Mouse (Mus musculus): ENCODE results near the gene Ndufs2. TPM values are rescaled to one million over a fixed set of nuclear protein-coding genes. Genes with fewer than 3 reads are reported as not detected.
A peak's percentile ranks its signal among the peaks of the same experiment; 100 is the strongest.

Gene Ndufs2
- polyA plus RNA-seq, 1 experiment from 2014 or later: 216 TPM

DNA sequence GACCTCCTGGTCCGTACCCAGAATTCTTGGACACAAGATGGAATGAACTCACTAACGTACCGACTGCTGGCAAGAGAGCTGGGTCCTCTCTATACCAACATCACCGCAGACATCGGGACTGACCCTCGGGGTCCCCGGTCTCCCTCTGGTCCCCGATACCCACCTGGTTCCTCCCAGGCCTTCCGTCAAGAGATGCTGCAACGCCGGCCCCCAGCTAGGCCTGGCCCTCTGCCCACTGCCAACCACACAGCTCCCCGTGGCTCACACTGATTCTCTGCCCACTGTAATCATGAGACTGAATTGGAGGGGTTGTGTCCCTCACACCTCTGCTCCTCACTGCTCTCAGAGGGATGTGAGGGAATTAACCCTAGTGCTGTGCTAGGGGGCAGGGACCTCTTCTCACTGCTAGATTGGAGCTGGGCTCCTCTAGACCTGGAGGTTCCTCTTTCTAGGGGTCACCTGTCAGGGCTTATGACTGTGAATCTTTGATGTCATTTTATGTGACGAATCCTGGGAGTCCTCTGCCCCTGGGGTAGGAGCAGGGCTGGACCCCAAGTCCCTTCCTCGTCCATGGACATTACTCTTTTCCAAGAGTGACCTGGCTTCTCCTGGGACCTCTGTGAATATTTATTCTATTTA, 25.0 kb upstream of the Ndufs2 start:
- Histone ChIP-seq H3K9me3 (replicated peaks) (no peaks in the 10 kb centered on the region), H3K36me3 (ENCODE audit: poor library complexity, severe bottlenecking) (peaks cover 69% of the 10 kb centered on the region), H3K4me1 (peaks cover 28% of the 10 kb centered on the region), H3K27me3 (no peaks in the 10 kb centered on the region), H3K4me2 (no peak overlapping the region), H3K4me3 (no peak overlapping the region), H3K9ac (no peak overlapping the region), H3K27ac (no peak overlapping the region)
- ATAC-seq: no peak
- WGBS: 92% methylated on average over 14 of the region's 14 CpGs

DNA sequence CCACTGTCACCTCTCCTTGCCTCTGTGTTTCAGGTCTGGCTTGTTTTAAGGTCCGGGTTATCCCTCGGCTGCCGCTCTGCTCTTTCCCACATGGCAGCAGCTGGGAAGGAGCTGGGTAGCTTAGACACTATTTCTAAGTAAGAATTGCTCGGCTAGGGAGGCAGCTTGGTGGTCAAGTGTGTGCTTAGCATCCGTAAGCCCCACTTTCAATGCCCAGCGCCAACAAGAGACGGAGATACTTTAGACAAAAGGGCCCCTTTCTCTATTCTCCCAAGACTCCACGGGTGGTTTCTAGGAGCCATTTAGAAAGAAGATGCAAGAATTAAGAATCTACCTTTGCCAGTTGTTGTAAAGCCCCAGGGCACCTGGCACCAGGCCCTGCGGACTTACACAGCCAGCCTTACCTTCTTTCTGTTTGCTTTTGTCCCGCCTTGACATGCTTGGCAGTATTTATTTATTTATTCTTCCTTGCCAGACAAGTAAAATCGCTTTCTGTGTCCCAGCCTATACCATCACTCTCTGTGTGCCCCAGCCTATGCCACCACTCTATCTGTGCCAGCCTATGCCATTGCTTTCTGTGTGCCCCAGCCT, 24.1 kb upstream of the Ndufs2 start:
- no peak for ATAC-seq
- no peak overlapping the region for H3K9ac ChIP-seq
- WGBS: 74% methylated on average over 11 of the region's 11 CpGs
- H3K27me3 ChIP-seq: no peaks in the 10 kb centered on the region
- H3K4me1 ChIP-seq: peaks cover 31% of the 10 kb centered on the region
- no peak overlapping the region for H3K4me3 ChIP-seq
- peaks cover 69% of the 10 kb centered on the region for H3K36me3 ChIP-seq (ENCODE audit: poor library complexity, severe bottlenecking)
- no peaks in the 10 kb centered on the region for H3K9me3 ChIP-seq (replicated peaks)
- H3K27ac ChIP-seq: no peak overlapping the region
- H3K4me2 ChIP-seq: no peak overlapping the region

DNA sequence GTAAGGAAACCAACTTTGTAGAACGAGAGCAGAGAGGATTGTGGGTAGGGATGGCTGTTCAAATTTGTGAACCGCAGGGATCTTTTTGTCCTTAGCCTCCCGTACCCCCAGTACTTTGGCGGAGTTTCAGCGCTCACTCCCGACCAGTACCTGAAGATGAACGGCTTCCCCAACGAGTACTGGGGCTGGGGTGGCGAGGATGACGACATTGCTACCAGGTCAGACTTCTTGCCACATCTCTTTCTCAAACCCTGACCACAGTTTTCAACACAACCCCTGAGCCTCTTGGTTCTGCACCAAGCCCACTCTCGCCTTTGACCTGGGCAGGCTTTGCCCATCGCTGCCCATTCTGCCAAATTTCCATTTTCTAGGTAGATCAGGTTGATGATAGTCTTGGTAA, 23.0 kb upstream of the Ndufs2 start:
- Histone ChIP-seq H3K4me2 (no peak overlapping the region), H3K4me3 (no peak overlapping the region), H3K9me3 (replicated peaks) (no peaks in the 10 kb centered on the region), H3K4me1 (peaks cover 27% of the 10 kb centered on the region), H3K9ac (no peak overlapping the region), H3K27me3 (no peaks in the 10 kb centered on the region), H3K36me3 (ENCODE audit: poor library complexity, severe bottlenecking) (peaks cover 69% of the 10 kb centered on the region), H3K27ac (no peak overlapping the region)
- WGBS: 93% methylated on average over 12 of the region's 12 CpGs
- no peak for ATAC-seq

DNA sequence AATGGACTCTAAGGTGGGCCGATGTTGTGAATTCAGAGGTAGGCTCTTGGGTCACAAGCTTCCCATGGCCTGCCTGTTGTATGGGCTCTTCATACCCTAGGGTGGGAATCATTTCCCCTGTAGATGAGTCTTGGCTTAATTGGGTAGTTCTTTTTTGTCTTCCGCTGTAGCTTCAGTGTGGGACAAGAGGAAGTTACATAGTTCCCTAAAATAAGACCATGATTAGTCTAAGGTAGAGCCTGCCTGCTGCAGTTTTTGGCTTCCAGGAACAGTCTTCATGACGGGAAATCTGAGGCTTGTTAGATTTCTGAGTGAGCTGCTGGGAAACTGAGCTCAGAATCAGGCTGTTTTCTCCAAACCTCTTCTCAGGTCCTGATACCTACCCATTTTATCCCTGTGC, 20.9 kb upstream of the Ndufs2 start:
- no peak overlapping the region for H3K27ac ChIP-seq
- H3K4me1 ChIP-seq: peaks cover 27% of the 10 kb centered on the region
- peak overlapping the region; percentile 98; the same call in 1 of the 2 replicates for H3K4me2 ChIP-seq
- no peaks in the 10 kb centered on the region for H3K9me3 ChIP-seq (replicated peaks)
- peaks cover 54% of the 10 kb centered on the region for H3K36me3 ChIP-seq (ENCODE audit: poor library complexity, severe bottlenecking)
- H3K4me3 ChIP-seq: peak overlapping the region; percentile 4; the same call in 1 of the 2 replicates
- 90% methylated on average over 3 of the region's 3 CpGs for WGBS
- no peak overlapping the region; the same call in 1 of the 2 replicates for H3K9ac ChIP-seq
- no peaks in the 10 kb centered on the region for H3K27me3 ChIP-seq
- no peak for ATAC-seq

DNA sequence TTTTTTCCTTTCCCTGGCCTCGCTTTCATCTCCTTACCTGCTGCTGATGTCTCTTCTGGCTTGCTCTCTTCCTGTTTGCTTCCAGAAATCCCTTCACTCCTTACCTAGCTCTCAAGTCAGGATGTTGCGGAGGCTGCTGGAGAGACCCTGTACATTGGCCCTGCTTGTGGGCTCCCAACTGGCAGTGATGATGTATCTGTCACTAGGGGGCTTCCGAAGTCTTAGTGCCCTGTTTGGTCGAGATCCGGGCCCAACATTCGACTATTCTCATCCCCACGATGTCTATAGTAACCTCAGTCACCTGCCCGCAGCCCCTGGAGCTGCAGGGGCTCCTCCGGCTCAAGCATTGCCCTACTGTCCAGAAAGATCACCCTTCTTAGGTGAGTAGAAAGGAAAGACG, 20.4 kb upstream of the Ndufs2 start:
- Histone ChIP-seq H3K9ac (no peak overlapping the region; the same call in 1 of the 2 replicates), H3K27me3 (no peaks in the 10 kb centered on the region), H3K9me3 (replicated peaks) (no peaks in the 10 kb centered on the region), H3K4me2 (peak overlapping the region; percentile 98), H3K27ac (no peak overlapping the region), H3K4me1 (peaks cover 27% of the 10 kb centered on the region), H3K36me3 (ENCODE audit: poor library complexity, severe bottlenecking) (peaks cover 50% of the 10 kb centered on the region), H3K4me3 (peak overlapping the region; percentile 4; the same call in 1 of the 2 replicates)
- no peak for ATAC-seq
- 73% methylated on average over 10 of the region's 10 CpGs for WGBS

DNA sequence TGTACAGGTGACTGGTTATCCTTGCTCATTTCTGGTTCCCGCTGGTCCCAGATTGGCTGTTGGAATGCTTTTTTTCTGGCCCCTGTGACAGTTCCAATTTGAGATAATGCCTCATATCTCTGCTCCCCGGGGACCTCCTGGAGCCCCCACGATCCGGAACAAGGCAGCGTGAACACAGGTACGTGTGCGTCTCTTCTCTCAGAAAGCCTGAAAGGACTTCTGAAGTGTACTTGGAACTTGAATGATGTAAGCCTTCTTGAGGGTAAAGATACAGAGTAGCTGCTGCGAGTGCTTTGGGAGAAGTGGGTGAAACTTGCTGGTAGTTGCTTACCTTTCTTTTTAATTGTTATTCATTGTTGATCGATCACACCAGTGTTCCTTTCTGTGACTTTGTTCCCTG, 20.0 kb upstream of the Ndufs2 start:
- ATAC-seq: no peak
- Histone ChIP-seq H3K9me3 (replicated peaks) (no peaks in the 10 kb centered on the region), H3K36me3 (ENCODE audit: poor library complexity, severe bottlenecking) (peaks cover 45% of the 10 kb centered on the region), H3K4me3 (peak overlapping the region; percentile 88), H3K4me2 (peak overlapping the region; percentile 98), H3K27ac (no peak overlapping the region), H3K4me1 (peaks cover 27% of the 10 kb centered on the region), H3K9ac (peak overlapping the region; percentile 90), H3K27me3 (no peaks in the 10 kb centered on the region)
- 58% methylated on average over 9 of the region's 9 CpGs for whole genome bisulfite sequencing

DNA sequence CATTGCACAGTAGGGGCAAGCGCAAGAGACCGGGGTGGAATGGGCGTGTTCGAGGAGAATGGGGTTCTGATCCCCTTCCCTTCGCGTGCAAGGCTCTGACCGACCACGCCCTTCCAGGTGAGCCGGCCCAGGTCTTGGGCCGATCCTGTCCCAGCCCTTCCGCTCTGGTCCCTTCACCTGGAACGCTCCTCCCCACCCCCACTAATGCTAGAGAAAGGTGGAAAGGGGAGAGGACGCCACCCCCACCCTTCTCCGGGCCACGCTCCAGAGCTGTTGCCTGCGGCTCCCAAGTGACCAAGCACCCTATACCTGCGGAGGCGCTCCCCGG, 19.3 kb upstream of the Ndufs2 start:
- Histone ChIP-seq H3K4me3 (peak overlapping the region; percentile 88), H3K4me2 (peak overlapping the region; percentile 98), H3K36me3 (ENCODE audit: poor library complexity, severe bottlenecking) (peaks cover 39% of the 10 kb centered on the region), H3K9ac (peak overlapping the region; percentile 90), H3K4me1 (peaks cover 27% of the 10 kb centered on the region), H3K27me3 (no peaks in the 10 kb centered on the region), H3K9me3 (replicated peaks) (no peaks in the 10 kb centered on the region), H3K27ac (no peak overlapping the region)
- ATAC-seq: peak; percentile 71
- under 1% methylated on average over 18 of the region's 19 CpGs for WGBS

DNA sequence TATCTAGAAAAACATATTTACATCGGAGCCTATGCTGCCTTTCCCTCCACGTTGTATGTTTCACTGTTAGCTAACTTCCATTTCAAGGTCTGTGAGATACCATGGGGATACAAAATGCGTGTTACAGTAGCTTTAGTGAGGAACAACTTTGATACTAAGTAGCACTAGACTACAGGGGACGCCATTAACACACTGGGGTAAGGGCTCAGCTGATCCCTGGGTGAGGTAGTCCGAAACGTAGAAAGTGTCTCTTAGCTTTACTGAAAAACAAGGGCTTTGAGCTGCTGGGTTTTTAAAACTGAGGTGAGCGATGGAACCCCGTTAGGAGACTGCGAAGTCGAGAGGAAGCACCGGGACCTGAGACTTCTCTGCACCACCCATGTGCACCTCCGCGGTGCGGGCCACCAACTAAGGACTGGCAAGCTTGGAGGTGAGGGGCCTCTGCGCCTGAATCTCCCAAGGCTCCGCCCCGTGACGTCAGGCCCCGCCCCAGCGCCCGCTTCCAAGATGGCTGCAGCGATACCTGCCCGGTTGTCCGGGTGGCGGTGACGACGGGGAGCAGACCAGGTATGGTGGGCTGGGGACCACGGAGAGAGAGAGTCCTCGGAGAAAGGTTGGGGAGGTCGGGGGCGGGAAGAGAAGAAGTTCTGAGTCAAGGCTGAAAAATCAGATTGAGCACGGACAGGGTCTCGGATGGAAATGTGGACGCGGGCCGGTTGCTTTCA, 18.8 kb upstream of the Ndufs2 start, which contains the start of gene B4galt3:
TSS of gene B4galt3 (plus strand) at position 481 of the 725 bp plus-strand sequence.
- H3K4me1 ChIP-seq: peaks cover 27% of the 10 kb centered on the region
- H3K36me3 ChIP-seq (ENCODE audit: poor library complexity, severe bottlenecking): peaks cover 33% of the 10 kb centered on the region
- H3K27me3 ChIP-seq: no peaks in the 10 kb centered on the region
- peak within 1 kb of the TSS; percentile 98 for H3K4me2 ChIP-seq
- WGBS: 3% methylated on average over 36 of the region's 36 CpGs
- ATAC-seq: peak; percentile 97
- peak within 1 kb of the TSS; percentile 88 for H3K4me3 ChIP-seq
- H3K27ac ChIP-seq: no peak within 1 kb of the TSS
- peak within 1 kb of the TSS; percentile 90 for H3K9ac ChIP-seq
- H3K9me3 ChIP-seq (replicated peaks): no peaks in the 10 kb centered on the region

DNA sequence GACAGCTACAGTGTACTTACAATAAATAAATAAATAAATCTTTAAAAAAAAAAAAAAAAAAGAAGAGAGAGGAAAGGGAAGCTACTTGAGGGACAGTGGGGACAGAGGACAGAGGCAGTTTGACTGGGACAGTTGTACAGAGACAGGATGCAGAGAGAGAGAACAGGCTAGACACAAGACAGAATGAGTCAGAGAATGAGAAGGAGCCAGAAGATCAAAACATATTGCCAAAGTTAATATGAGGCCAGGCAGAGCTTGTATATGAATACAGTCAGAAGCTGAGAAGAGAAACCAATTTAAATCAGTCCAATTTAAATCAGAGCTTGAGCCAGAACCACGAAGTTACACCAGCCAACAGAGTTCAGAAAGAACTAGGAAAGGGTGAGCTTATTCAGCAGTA, 17.2 kb upstream of the Ndufs2 start:
- no peaks in the 10 kb centered on the region for H3K9me3 ChIP-seq (replicated peaks)
- peaks cover 34% of the 10 kb centered on the region for H3K4me1 ChIP-seq
- no peak overlapping the region for H3K4me2 ChIP-seq
- H3K9ac ChIP-seq: no peak overlapping the region
- H3K4me3 ChIP-seq: no peak overlapping the region
- no peak overlapping the region for H3K27ac ChIP-seq
- H3K36me3 ChIP-seq (ENCODE audit: poor library complexity, severe bottlenecking): peaks cover 17% of the 10 kb centered on the region
- ATAC-seq: no peak
- 68% methylated on average over 1 of the region's 1 CpGs for WGBS
- no peaks in the 10 kb centered on the region for H3K27me3 ChIP-seq

DNA sequence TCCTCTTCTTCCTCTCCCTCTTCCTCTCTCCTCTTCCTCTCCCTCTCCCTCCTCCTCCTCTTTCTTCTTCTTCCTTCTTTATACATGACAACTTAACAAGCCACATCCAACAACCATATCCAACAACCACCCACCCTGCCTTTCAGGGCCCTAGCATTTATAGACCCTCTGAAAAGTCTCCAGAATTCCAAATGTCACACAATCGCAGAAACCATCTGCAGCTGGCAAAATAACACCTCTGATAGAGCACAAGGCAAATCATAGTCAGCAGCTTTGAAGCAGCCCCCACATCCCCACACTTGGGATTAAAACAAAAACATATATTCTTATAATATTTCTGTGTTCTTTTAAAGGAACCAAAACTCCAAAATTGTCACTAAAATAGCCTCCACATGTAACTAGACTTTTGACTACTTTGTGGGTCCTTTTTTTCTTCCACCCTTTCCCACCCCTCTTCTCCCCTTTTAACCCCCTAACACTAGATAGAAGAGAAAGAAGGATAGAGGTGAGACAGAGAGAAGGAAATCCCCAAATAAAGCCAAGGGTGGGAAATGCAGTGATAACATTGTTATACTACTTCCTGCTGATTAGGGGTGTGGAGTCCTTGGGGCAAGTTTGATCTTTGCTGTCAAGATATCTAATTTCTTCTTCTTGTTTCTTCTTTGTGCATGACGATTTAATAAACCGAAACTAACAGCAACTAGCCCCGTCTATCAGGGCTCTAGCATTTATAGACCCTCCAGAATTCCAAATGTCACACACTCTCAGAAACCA, 15.0 kb upstream of the Ndufs2 start:
- Histone ChIP-seq H3K27me3 (no peaks in the 10 kb centered on the region), H3K9me3 (replicated peaks) (no peaks in the 10 kb centered on the region), H3K27ac (no peak overlapping the region), H3K4me2 (no peak overlapping the region), H3K36me3 (ENCODE audit: poor library complexity, severe bottlenecking) (no peaks in the 10 kb centered on the region), H3K4me3 (no peak overlapping the region), H3K9ac (no peak overlapping the region), H3K4me1 (peaks cover 29% of the 10 kb centered on the region)
- WGBS: 82% methylated on average over 4 of the region's 4 CpGs
- ATAC-seq: no peak

DNA sequence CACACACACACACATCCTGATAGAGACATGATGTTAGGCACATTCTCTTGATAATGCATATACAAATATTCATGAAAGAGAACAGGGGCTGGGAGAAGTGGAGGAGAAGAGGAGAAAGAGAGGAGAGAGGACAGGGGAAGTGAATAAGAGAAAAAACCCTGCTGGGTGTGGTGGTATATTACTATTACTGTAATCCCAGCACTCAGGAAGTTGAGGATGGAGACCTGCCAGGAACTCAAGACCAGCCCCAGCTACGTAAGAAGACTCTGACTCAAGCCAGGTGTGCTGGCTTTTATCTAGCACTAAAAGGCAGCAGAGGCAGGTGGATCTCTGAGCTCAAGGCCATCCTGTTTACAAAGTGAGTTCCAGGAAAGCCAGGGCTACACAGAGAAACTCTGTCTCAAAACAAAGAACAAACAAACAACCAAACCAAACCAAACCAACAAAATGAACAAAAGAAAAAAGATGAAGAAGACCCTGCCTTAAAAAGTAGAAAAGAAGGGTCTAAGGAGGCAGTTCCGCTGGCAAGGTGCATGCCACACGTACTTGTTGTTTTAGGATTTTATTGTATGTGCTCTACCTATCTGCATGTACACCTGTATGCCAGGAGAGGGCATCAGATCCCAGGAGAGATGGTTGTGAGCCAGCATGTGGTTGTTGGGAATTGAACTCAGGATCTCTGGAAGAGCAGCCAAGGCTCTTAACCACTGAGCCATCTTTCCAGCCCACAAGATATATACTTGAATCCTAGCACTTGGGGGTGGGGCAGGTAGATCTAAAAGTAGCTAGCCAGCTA, 12.7 kb upstream of the Ndufs2 start:
- Histone ChIP-seq H3K9ac (no peak overlapping the region), H3K27ac (peak overlapping the region; percentile 91), H3K9me3 (replicated peaks) (no peaks in the 10 kb centered on the region), H3K27me3 (no peaks in the 10 kb centered on the region), H3K4me1 (peaks cover 17% of the 10 kb centered on the region), H3K4me3 (no peak overlapping the region), H3K36me3 (ENCODE audit: poor library complexity, severe bottlenecking) (no peaks in the 10 kb centered on the region), H3K4me2 (peak overlapping the region; percentile 61)
- WGBS: 76% methylated on average over 3 of the region's 3 CpGs
- ATAC-seq: no peak
